Mouse (Mus musculus) T-helper 2 cell (primary cell): ENCODE results near the gene Gm10272.
"Not testable (repeated sequence)": the region's sequence is repeated elsewhere in the genome, so short reads cannot be mapped to it uniquely, and the experiment has no call there.

Experiments
- in situ Hi-C: fragments of 300-600 bp; cut with MboI, MseI; formaldehyde crosslinking; loops from one replicate; pipeline ENCODE4 v1.15.1; 2025; ENCODE audit warnings: high pct_unique_total_duplicates

The Gm10272 gene

DNA sequence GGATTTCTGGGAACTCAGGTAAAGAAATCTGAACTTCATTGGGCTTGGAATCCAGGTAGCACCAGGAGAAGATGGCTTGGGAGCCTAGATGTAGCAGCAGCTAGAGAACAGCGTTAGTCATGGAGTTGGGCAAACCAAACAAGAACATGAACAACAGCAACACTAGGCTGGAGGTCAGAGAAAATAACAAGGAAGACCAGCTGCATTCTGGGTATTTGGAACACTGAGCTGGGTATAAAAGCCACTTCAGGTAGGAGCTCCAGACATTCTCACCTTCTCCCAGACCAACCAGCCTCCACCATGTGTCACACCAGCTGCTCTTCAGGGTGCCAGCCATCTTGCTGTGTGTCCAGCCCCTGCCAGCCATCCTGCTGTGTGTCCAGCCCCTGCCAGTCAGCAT, at the start of gene Gm10272:
Gene Gm10272 (plus strand): TSS at position 301 of the 400 bp plus-strand sequence.
- in situ Hi-C loops: no loop called here

DNA sequence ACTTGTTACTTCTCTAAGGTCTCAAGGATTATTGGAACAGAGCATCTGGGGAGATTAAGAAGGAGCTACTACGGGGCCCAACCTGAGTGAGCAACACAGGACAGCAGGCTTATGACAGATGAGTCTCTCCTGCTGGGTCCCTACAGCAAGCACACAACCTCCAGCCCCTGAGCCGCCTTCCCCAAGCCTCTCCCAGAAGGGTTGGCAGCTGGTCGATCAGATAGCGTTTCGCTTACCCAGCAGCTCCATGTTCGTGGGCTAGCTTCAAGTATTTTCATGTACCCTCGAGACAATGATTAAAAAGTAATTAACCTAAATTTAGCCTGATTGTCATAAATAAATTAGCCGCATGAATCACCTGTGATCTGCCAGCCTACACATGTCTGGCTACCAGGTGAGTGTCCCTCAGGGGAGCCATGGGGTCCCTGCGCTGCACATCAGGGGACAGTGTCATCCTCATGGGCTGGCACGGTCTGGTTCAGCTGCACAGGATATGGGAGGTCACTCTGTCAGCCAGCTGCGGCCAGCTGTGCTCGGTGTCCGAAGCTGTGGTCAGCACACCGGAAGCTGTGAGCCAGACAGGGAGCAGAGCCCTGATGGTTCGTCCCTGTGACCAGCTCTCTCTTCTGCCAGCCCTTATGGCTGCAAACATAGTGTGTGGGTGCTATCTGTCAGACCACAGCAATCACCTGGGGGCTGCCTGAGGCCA, 48.0 kb upstream of the Gm10272 start:
- in situ Hi-C loops: no loop called here

GRCm38 (mm10) chr10:77663949-77664665, 42.3 kb upstream of the Gm10272 start:
- in situ Hi-C loops: no loop called here

DNA sequence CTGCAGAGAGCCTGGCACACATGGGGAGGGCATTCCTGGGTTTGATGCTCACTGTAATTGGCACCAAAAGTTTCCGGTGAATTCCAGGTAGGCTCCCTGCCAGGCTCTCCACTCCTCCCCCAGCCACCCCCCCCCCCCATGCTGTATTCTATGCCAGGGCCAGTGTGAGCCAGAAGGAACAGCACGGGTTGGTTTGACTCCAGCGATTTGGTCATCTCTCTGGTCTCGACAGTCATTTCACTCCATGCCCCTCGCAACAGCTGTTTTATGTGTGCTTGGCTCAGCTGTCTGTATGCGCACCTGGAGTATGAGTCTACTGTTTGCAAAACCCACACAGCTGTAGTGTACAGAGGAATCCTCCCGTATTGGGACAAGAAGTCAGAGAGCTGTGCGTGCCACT, 40.1 kb upstream of the Gm10272 start:
- in situ Hi-C loops: no loop called here

- in situ Hi-C loops: no loop called here
These were observed 39.0 kb upstream of the Gm10272 start for GRCm38 (mm10) chr10:77667402-77667801.

DNA sequence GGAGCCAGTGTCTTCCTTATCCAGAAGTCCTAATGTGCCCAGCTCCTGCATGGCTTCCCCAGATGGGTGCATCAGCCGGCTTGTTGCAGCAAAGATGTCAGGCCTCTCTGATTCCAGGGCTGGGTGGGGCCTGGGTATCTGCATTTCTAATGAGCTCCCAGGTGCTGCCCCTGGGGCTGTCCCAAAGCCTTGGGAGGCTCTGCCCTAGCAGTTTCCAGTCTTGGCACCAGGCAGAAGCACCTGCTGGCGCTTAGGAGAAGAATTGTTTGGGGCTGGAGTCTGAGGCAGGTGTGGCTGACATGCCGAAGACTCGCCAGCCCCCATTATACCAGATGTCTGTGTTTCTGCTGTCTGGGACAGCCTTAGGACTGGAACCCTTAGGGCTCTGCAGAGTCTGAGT, 35.7 kb upstream of the Gm10272 start:
- in situ Hi-C loops: no loop called here

GRCm38 (mm10) chr10:77671519-77671918, 34.9 kb upstream of the Gm10272 start:
- in situ Hi-C loops: no loop called here

GRCm38 (mm10) chr10:77673765-77674164, 32.7 kb upstream of the Gm10272 start:
- in situ Hi-C loops: no loop called here

GRCm38 (mm10) chr10:77677562-77677961, 28.9 kb upstream of the Gm10272 start:
- in situ Hi-C loops: no loop called here

DNA sequence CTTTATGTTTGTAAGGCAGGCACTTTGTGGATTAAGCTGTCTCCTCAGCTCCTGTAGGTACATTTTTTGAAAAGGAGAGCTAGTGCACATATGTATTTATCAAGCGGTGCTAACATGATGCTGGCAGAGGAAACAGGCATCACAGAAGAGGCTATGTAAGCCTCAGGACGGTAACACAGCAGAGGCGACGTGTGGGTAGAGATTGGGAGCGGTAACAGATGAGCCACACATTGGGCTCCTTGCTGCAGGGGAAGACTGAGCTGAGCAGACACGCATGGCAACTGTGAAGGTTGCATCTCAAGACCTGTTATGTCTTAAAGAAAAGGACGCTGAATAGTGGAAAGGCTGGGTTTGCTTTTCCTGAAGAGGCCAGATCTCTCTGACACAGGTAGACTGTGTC, 23.4 kb upstream of the Gm10272 start:
- in situ Hi-C loops: no loop called here

DNA sequence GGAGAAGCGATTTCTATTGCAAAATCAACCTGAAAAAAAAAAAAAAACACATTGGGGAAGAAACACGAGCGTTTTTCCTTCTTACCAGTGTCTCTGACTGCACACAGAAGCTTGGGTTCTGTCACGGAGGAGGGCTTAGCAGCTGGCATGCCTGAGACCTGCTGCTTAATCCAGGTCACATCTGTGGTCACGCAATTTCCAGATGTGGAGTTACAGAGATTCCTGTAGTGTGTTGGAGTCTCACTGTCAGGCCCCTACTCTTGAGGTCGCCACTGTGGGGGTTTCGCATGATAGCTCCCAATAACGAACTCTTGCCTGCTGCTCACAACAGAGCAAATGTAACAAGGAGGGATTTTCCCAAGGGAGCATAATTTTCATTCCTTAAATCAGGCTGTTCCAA, 22.2 kb upstream of the Gm10272 start:
- in situ Hi-C loops: no loop called here

GRCm38 (mm10) chr10:77685895-77686664, 20.3 kb upstream of the Gm10272 start, which contains the start of gene Tspear:
TSS of gene Tspear (plus strand) at chr10:77686569.
- in situ Hi-C loops: no loop called here

DNA sequence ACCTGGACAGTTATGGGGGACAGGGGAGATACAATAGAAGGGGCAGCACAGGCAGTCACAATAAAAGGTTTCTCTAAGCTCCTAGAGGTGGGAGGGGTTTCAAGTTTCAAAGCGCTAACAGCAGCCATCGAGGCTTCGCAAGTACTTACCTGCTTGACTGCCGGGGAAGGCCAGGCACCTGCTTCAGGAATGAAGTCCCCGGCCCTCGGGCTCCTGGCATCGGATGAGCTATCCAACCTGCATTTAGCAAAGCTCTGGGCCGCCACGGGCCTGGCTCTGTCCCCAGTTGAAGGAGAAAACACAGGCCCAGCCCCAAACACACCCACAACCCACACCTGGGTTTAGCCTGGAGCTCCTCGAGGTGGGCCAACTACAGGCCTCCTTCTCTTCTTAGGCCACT, 19.4 kb upstream of the Gm10272 start:
- in situ Hi-C loops: no loop called here

DNA sequence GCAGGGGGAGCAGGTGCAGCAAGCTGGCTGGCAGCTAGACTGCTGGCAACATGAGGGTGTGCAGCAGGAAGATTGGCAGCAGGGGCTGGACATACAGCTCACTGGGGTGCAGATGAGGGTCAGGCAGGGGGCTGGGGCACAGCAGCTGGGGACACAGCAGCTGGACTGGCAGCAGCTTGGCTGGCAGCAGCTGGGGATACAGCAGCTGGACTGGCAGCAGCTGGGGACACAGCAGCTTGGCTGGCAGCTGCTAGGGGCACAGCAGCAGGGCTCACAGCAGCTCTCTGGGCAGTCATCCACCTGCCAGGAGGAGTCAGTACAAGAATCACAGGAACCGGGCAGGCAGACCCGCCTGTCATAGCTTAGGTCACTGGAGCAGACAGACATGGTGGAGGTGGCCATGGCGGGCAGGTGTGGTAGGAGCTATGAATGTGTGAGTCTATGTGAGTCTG, 16.0 kb upstream of the Gm10272 start, which contains the start of gene Gm19402:
Gene Gm19402 (minus strand): TSS at position 402 of the 452 bp plus-strand sequence.
- in situ Hi-C loops: not testable (repeated sequence)

GRCm38 (mm10) chr10:77697133-77697532, 9.3 kb upstream of the Gm10272 start, which contains the start of gene Gm9508:
TSS of gene Gm9508 (minus strand) at chr10:77697233.
- in situ Hi-C loops: no loop called here

- in situ Hi-C loops: no loop called here
These were observed 3.4 kb downstream of the Gm10272 start for GRCm38 (mm10) chr10:77709831-77710230.

DNA sequence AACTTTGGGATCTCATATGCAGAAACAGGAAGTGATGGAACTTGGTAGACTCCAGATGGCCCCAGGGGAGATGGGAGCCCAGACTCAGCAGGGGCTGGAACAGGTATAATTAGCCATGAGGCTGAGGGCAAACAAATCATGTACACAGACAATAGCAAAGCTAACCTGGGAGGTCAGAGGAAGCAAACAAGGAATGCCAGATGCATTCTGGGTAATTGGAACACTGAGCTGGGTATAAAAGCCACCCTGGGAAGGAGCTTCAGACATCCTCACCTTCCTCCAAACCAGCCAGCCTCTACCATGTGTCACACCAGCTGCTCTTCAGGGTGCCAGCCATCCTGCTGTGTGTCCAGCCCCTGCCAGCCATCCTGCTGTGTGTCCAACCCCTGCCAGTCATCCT, 4.7 kb downstream of the Gm10272 start, which contains the start of gene Gm10024:
Gene Gm10024 (plus strand): TSS at position 301 of the 400 bp plus-strand sequence.
- in situ Hi-C loops: not testable (repeated sequence)

DNA sequence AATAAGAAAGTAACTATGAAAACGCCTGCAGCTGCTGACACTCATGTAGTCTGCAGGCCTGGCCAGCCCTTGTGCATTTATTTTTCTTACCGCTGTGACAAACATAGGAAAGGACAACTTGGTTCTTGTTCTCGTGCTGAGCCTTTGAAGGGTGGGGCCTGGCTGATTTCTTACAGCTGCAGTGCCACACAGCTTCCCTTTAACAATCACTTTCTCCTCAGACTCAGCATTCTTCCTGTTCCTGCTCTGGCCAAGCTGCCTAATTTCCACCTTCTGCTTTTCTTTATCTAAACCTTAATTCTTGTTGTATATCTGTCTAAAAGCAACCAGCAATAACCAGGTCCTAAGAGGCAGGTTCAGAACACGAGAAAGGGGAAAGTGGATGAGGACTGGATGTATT, 7.3 kb downstream of the Gm10272 start:
- in situ Hi-C loops: no loop called here

GRCm38 (mm10) chr10:77715507-77715906, 9.1 kb downstream of the Gm10272 start, which contains the start of gene Gm10142:
TSS of gene Gm10142 (plus strand) at chr10:77715807.
- in situ Hi-C loops: no loop called here

GRCm38 (mm10) chr10:77720299-77720698, 13.9 kb downstream of the Gm10272 start, which contains the start of gene Krtap12-1:
TSS of gene Krtap12-1 (plus strand) at chr10:77720599.
- in situ Hi-C loops: not testable (repeated sequence)

DNA sequence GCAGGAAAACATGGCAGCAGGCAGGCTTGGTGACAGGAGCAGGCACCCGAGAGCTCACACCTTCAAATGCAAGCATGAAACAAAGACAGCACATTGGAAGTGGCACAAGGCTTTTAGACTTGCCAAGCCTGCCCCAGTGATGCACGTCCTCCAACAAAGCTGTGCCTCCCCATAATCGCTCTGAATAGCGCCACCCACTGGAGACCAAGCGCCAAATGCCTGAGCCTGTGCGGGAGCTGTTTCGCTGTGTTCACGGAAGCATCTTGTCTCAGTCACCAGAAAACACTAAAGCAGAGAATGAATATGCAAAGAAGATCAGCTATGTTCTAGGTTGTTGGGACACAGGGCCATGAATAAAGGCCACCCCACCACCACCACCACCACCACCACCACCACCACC, 18.4 kb downstream of the Gm10272 start:
- in situ Hi-C loops: no loop called here

- in situ Hi-C loops: no loop called here
These were observed 19.8 kb downstream of the Gm10272 start, which contains the start of gene Gm10100 for GRCm38 (mm10) chr10:77726186-77726585. TSS of gene Gm10100 (plus strand) at chr10:77726486.
